Mouse (Mus musculus) kidney, adult 18-20 months (tissue): ENCODE results near the gene Ccdc125.

Source experiments
- DNase-seq: peaks from one replicate; pipeline ENCODE4 v3.0.0; 2021

Ccdc125 gene

DNA sequence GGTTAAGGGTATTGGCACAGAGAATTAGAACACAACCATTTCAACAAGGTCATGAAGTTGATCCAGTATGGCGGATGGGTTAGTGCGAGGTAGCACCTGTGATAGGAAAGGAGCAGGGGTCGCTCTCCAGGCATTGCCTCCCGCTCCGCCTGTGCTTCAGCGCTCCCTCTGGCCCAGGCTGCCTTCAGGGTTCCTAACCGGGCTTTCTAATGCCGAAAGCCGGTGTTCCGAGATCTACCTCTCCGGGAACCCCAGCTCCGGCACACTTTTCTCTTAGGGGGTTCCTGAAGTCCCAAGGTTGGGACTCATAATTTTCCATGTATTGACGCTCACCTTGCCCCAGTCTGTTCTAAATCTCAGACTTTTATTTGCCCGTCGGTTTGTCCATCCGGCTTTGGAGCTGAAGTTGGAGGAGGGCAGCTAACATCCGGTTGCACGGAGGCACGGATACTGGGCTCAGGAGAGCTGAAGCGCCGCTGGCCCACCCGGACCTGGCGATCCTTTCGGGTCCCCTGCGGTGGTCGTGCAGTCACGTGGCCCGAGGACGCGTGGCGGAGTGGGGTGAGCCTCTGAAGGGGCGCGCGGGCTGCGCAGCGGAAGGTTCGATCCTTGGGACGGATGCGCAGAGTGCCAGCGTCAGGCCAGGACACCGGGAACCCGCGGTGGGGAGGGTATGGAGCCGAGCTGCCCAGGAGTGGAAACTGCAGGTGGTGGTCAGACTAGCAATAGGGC is at the start of gene Ccdc125:
Gene Ccdc125, plus strand, starts transcription at position 427 of the 732 bp plus-strand sequence.
- DNase-seq = peak; percentile 61

DNA sequence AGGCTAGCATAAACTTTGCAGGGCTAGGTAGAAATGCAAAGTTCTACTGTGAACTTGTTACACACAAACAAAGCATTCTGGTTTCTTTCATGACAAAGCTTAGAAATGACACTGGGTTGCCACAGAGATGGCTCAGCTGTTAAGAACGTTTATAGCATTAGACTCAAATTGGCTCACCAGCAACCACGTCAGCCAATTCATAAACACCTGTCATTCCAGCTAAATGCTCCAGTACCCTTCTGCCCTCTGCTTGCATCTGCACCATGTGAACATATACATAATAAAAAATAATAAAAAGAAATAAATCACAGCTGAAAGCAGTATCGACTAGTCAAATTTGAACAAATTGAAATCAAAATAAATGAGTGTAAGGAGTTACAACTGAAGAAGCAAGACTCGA is 47.3 kb upstream of the Ccdc125 start:
- DNase-seq = no peak

DNA sequence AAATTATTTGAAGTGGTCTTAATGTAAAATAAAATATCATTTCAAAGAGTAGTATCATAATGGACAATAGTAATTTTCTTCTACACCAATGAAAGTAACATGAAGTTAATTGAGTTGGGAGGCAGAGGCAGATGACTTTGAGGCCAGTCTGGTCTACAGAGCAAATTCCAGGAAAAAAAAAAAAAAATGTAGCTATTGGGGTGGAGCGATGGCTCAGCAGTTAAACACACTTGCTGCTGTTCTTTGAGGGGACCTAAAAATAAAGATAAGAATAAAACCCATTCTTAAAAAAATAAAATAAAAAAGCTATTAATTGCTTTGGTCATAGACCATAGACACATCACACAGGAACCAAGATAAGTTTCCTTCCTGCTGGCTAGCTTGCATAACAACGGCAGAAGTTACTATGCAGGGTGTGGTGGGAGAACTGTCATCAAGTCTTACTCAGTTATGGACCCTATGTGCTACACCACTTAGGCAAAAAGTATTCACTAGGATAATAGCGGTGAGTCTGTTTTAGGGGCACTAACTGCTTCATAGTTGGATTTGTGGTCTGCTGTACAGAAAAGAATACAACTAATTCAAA is 35.3 kb upstream of the Ccdc125 start:
- DNase-seq = no peak

GRCm38 (mm10) chr13:100642471-100643209 is 26.9 kb upstream of the Ccdc125 start:
- no peak for DNase-seq

DNA sequence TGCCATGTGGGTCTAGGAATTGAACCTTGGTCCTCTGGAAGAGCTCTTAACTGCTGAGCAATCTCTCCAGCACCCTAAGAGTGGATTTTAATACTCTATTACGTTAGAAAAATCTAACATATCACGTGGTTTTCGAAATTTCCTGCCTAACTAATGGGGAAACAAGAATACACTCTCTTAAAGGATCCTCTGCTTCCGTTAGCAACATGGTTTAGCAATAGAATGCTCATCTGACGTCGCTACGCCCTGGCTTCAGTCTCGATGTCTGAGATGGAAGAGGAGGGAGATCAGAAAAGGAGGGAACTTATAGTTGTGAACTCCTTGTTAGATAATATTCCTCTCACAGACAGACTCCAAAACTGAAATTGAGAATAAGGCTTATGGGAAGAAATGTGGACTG is 21.3 kb upstream of the Ccdc125 start:
- DNase-seq = no peak

DNA sequence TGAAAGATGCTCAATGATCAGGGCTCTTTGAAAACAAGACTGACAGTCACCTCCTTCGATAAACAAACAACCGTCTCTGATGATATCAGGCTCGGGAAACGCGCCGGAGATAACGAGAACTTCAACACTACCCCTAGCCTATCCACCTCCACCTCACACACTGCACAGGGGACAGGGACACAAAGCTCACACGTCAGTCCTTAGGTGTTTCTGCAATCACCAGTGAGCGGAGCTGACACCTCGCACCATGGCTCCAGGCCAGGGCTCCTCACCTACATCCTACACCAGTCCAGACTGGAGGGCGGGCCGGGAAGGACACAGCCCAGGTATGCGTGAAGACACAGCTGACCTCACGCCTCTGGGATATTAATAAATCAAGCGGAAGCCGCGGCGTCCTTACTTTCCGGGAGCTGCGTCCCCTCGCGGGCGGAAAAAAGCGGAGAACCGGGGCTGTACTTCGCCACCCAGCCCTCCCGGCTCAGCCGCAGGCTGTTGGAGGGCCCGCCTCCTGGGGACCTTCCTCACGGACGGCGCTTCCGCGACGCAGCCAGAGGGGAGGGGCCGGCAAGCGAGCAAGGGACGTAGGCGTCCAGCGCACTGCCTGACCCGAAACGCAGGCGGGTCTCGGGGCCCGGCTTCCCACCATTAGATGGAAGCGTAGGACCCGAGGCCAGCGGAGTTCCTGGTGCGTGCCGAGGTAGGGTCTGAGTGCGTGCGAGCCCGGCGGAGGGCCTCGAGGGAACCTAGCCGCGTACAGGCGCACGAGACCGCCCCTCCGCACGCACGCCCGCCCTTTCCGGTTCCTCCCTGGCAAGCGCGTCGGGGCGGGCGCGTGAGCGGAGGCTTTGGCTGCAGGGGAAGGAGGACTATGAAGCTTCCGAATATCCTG is 18.7 kb upstream of the Ccdc125 start, which contains the start of the genes Ak6 and Rad17:
Gene Ak6, plus strand, starts transcription at position 430 of the 889 bp plus-strand sequence.
Gene Rad17, minus strand, starts transcription at position 502 of the 889 bp plus-strand sequence.
- peak; percentile 98 for DNase-seq

- no peak for DNase-seq
Observed at GRCm38 (mm10) chr13:100651439-100652186, 17.9 kb upstream of the Ccdc125 start, which contains the start of gene Taf9. Taf9 (plus strand) TSS chr13:100651579.

DNA sequence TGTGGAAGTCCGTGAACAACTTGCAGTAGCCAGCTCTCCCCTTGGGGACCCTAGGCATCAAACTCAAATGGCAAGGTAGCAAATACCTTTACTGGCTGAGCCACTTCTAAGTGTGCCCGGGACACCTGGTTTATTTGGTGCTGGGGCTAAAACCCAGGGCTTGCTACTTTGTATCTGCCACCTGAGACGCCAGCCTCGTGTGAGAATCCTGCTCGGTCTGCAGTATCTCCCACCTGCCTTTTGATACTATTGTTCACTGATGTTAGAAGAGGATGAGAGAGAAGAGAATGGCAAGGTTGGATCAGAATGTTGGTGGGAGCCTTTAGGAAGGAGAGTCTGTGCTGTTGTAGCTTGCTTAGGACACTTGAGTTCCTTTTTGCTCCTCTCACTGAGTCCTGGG is 11.4 kb upstream of the Ccdc125 start:
- no peak for DNase-seq

DNA sequence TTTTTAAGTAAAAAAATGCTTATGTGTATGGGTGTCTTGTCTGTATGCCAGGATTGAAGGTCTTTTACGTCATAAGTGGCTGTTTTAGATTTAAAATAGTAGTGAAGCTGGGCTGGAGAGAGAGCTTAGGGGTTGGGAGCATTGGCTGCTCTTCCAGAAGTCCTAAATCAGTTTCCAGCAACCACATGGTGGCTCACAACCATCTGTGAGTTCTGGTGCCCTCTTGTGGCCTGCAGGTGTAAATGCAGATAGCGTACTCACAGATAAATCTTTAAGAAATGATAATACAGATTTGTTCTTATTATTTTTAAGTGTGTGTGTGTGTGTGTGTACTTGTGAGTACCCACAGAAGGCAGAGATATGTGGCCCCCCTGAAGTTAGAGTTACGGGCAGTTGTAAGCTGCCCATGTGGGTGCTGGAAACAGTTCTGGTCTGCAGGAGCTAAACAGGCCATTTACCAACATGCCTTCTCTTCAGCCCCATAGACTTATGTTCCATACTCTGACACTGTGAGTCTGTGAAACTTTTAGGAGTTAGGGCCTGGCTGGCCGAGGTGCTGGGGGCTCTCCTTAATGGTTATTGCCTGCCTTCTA is 9.6 kb upstream of the Ccdc125 start:
- DNase-seq = peak; percentile 40

DNA sequence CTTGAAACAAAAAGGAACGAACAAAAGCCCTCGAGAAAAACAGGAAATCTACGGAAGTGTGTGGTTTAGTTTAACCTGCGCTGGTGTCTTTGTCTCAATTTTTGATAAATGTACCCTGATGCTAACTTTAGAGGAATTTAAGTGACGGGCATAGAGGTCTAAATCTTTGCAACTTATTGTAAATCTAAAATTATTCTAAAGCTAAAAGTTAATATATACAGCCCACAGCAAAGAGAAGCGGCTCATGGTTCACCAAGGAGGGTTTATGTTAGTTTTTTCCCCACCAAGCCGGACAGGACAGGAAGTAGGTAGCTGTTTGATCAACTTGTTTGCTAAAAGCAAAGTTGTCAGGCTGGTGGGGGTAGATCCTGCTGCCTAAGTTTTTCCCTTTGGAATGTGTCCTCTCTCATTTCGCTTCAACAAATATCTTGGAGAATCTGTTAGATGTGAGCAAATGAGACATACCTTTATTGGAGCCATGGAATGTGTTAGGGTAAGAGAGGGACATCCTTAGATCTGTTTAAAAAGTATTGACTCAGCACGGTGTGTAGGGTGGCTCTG is 744 bp downstream of the Ccdc125 start:
- DNase-seq = no peak

GRCm38 (mm10) chr13:100675936-100676635 is 6.6 kb downstream of the Ccdc125 start:
- no peak for DNase-seq

GRCm38 (mm10) chr13:100681615-100682014 is 12.1 kb downstream of the Ccdc125 start:
- DNase-seq = no peak

DNA sequence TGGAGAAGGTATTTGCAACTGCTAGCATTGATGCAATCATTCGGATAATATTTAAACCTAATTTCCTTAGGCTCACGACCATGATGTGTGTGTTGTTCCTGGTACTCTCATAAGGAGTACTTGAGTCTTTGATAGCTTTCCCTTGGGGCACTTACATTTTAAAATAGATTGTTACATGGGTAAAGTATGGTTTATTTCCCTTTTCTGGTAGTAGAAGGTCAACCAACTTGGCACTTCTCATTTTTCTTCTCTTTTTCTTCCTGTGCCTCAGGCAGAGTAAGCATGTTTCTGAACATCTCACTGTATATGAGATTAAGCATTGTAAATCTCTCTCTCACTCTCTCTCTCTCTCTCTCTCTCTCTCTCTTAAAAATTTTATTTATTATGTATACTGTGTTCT is 13.3 kb downstream of the Ccdc125 start:
- no peak for DNase-seq

- DNase-seq = no peak
Observed at GRCm38 (mm10) chr13:100684355-100684754, 14.8 kb downstream of the Ccdc125 start.

GRCm38 (mm10) chr13:100687513-100687912 is 18.0 kb downstream of the Ccdc125 start:
- no peak for DNase-seq

GRCm38 (mm10) chr13:100697541-100697940 is 28.0 kb downstream of the Ccdc125 start:
- DNase-seq = no peak

GRCm38 (mm10) chr13:100698866-100699265 is 29.3 kb downstream of the Ccdc125 start:
- DNase-seq = no peak

DNA sequence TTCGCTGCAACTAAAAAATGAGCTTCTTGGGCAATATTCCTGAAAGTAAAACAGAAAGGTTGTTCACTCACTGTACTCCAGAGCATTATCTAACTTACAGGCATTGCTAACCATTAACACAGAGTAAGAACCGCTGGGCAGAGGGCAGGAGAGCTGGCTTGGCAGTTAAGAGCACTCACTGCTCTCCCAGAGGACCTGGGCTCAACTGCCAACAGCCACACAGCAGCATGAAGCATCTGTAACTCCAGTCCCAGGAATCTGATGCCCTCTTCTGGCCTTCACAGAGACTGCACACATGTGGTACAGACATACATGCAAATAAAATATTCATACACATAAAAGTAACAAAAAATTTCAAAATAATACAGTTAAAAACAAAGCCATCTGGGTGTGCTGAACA is 34.0 kb downstream of the Ccdc125 start:
- DNase-seq = peak; percentile 35

GRCm38 (mm10) chr13:100706206-100706605 is 36.7 kb downstream of the Ccdc125 start:
- no peak for DNase-seq

GRCm38 (mm10) chr13:100715467-100715866 is 46.0 kb downstream of the Ccdc125 start:
- DNase-seq = no peak
